Mouse (Mus musculus) lung, adult 10 weeks (tissue): Measurements from ENCODE around the gene Inppl1. TPM values are rescaled to one million over a fixed set of nuclear protein-coding genes. Genes with fewer than 3 reads are reported as not detected.

Experiments used
- polyA plus RNA-seq: library from polyadenylated mRNA; stranded (reverse); fragments of 350-450 nt; fragmentation: Illumina TruSeq; extraction: RNeasy Lipid Tissue Mini Kit (QIAGEN cat#74804); gene quantifications from one replicate; pipeline ENCODE4 v1.2.3, GENCODE M21; 2014; ENCODE audit warnings: low read depth, low replicate concordance; ENCODE audit not compliant: insufficient read depth

Inppl1 gene
- polyA plus RNA-seq = 18.5 TPM

DNA sequence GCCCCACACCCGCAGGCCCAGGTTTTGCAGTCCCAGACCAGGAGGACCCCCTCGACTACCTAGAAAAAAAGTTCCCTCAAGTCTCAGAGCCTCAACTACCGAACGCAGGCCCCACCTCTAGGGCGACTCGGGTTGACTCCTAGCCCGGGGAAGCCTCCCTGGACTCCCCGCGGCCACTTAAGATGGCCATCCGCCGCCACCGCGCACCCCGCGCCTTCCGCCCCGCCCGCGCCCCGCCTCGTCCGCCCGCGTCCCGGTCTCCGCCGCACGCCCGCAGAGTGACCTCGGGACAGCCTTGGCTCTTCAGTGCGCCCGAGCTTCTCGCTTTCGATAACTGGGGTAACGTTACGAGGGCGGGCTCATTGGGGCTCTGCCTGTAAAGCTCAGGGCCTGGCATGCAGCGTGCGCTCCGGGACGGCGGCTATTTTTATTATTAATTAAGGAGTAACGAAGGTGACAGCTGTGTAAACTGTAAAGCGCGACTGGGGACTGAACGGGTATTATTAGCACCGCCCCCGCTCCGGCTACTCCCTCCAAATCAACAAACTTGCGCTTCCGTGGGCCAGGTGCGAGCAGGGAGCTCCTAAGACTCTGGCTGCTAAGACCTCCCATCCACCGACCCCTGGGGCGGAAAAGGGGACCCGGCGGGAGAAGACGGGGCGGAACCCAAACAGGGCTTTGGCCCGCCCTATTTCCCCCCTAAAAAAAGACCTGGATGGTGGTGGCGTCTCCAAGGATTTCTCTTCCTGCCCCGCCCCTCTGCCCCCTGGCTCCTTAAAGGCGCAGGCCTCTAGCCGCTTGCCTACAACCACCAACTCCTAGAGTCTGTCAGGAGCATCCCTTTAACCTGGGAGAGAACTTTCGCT, at the start of gene Inppl1:
TSS of gene Inppl1 (minus strand) at position 624 of the 866 bp plus-strand sequence.

DNA sequence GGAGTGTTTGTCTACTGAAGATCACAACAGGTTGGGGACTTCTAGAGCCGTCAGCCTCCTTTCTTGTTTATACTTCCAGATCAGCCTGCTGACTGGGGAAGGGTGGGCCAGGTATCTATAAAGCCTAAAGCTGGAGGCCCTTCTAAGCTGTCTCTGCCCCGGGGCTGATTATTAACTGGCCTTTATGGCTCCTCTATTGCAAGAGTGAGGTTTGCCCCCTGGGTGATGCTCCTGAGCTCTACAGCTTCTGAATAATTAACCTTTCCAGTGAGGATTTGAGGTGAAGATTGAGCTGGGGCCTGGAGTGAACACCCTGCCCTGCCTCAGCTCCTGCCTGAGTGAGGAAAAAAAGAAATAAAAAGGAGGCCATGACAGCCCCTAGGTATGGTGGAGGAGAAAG, 32.6 kb upstream of the Inppl1 start, which contains the start of gene Folr1:
TSS of gene Folr1 (minus strand) at position 160 of the 400 bp plus-strand sequence.

DNA sequence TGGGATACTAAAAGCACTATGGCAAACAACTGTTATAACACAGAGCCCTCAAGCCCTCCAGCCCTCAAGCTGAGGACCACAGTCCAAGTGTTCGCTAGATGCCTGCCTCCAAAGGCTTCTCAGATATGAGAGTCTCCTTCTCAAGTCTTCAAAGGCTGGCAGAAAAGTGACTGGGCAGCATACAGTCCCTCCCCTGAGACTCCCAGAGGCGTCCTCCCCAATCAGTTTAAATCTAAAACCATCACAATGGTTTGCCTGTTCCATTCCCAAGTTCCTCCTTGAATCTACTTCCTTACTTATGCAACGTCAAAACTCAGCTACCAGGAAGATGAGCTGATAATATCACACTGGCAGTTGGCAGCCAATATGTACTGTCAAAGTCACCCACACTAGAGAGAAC, 25.4 kb upstream of the Inppl1 start, which contains the start of gene Anapc15:
TSS of gene Anapc15 (plus strand) at position 301 of the 400 bp plus-strand sequence.

DNA sequence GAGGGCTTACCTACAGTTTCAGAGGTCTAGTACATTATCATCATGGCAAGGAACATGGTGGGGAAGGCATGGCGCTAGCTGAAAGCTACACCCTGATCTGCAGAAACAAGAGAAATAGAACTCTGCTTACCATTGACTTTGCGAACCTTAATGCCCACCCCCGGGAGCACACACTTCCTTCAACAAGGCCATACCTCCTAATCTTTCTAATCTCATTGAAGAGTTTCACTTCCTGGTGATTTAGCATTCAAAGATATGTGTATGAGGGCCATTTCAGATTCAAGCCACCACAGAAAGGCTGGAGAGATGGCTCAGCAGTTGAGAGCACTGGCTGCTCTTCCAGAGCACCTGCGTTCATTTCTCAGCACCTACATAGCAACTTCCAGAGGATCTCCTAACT, 19.1 kb upstream of the Inppl1 start, which contains the start of gene Folr2:
TSS of gene Folr2 (minus strand) at position 101 of the 400 bp plus-strand sequence.

DNA sequence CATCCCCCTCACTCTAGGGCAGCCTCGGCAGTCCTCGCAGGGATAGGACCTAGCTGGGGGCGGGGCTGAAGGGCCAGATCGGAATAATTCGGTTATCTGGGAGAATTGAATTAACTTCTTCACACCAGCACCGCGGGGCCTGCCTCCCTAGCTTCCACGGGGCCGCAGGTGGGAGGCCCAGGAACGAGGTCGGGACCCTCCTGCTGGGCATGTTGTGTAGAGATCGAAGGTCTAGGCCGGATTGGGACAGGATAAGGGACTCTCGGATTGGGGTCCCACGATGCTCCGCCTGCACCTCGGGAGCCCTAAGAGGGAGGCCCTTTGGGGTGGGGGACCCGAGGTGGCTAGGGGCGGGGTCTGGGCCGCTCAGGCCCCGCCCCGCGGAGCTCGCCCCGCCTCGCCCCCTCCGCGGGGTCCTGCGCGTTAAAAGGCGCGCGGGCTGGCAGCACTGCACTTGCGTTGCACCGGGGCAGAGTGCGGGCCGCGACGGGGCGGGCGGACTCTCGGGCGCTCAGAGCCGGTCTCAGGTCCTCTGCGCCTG, 20.1 kb downstream of the Inppl1 start, which contains the start of gene Phox2a:
TSS of gene Phox2a (plus strand) at position 453 of the 541 bp plus-strand sequence.

Other genes with a start within 250 kb of the Inppl1 start
- gene Clpb, start 174.6 kb downstream of the Inppl1 start, polyA plus RNA-seq = 14.0 TPM
- gene Phox2a, start 19.9 kb downstream of the Inppl1 start, polyA plus RNA-seq = not detected
- 13.4 TPM for gene Folr2, start 19.0 kb upstream of the Inppl1 start, polyA plus RNA-seq
- 16.4 TPM for gene Anapc15, start 25.5 kb upstream of the Inppl1 start, polyA plus RNA-seq
- gene Folr1, start 32.6 kb upstream of the Inppl1 start, polyA plus RNA-seq = 1.5 TPM
- 106 TPM for gene Lamtor1, start 67.7 kb upstream of the Inppl1 start, polyA plus RNA-seq
- gene Tomt, start 68.1 kb upstream of the Inppl1 start, polyA plus RNA-seq = 0.08 TPM
- gene Lrrc51, start 95.7 kb upstream of the Inppl1 start, polyA plus RNA-seq = 35.5 TPM
- gene Numa1, start 95.9 kb upstream of the Inppl1 start, polyA plus RNA-seq = 42.8 TPM
- gene Il18bp, start 180.5 kb upstream of the Inppl1 start, polyA plus RNA-seq = 7.6 TPM
- 23.2 TPM for gene Rnf121, start 227.2 kb upstream of the Inppl1 start, polyA plus RNA-seq
- gene Xndc1, start 227.3 kb upstream of the Inppl1 start, polyA plus RNA-seq = 7.4 TPM
- gene Xntrpc, start 227.5 kb upstream of the Inppl1 start, polyA plus RNA-seq = 0.56 TPM
- 0.20 TPM for gene Trpc2, start 244.9 kb upstream of the Inppl1 start, polyA plus RNA-seq